In the genomic region with DNA sequence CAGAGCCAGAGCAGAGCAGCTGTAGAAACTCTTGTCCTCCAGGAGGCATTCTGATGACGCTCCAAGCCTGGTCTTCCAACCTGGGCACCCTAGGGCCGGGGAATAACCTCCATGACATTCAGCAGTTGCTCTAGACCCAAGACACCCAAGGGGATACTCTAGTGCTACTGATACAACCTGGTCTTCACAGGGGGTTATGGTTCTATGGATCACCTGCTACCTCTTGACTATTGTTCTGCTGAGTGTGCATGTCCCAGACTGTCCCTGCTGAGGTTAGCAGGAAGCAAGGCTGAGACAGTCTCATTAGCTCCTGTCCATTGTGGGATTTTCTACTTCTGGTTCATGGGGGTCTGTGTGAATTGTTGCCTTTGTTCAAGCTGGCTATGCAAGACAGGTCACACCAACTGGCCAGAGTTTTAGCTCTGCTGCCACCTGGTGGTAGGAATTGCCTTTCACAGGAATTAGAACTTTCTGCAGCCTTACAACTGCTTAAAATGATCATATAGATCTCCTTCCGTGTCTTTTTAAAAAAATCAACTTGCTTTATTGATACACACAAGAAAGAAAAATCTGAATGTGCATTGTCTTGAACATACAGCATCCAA, we compare ENCODE assay signal across 8 mouse cellular contexts. TPM values are rescaled to one million over a fixed set of nuclear protein-coding genes. Genes with fewer than 3 reads are reported as not detected.
A peak's percentile ranks its signal among the peaks of the same experiment; 100 is the strongest.
DNase-seq lines count a peak whose midpoint lies in the region; ATAC-seq and TF ChIP-seq lines count a peak whose summit lies in the region.

No protein-coding gene starts in this region.

- no peak for TF ChIP-seq POLR2A in kidney, adult 2 months (IDR thresholded peaks at IDR 0.05; ENCODE audit: low read depth, low read length)

- intact Hi-C loops in heart, postnatal 25 days (cut with DNase I), result loop anchor here (5.0 kb wide), 1 partner anchor 212 kb away; no protein-coding TSS in a partner anchor
- intact Hi-C loops in gastrocnemius, adult 2 months (cut with DNase I), result no loop called here

- peak; percentile 84 for ATAC-seq in midbrain, postnatal 0 days (ENCODE audit: low FRiP score)

- peak; percentile 90 for TF ChIP-seq CTCF in gastrocnemius, adult 2 months (IDR thresholded peaks at IDR 0.05)
- TF ChIP-seq CTCF in kidney, adult 2 months (conservative IDR thresholded peaks at IDR 0.05; ENCODE audit: insufficient read depth, insufficient read length, low read depth, low read length), result peak; percentile 82
- peak; percentile 93 for TF ChIP-seq CTCF in midbrain, postnatal 0 days (IDR thresholded peaks at IDR 0.05)

- no peak overlapping the region for H3K9ac ChIP-seq in midbrain, postnatal 0 days (replicated peaks; ENCODE audit: low read length, poor library complexity, severe bottlenecking)

- no peaks in the 10 kb centered on the region for H3K36me3 ChIP-seq in kidney, adult 2 months (ENCODE audit: control insufficient read depth, insufficient read depth, low read length)
- H3K36me3 ChIP-seq in limb, embryonic 10.5 days, result no peaks in the 10 kb centered on the region
- no peaks in the 10 kb centered on the region for H3K36me3 ChIP-seq in midbrain, postnatal 0 days (ENCODE audit: insufficient read depth, low read length)

- H3K27ac ChIP-seq in gastrocnemius, adult 2 months, result no peak overlapping the region
- no peak overlapping the region for H3K27ac ChIP-seq in kidney, adult 2 months (ENCODE audit: insufficient read depth, low read depth, low read length)
- no peak overlapping the region for H3K27ac ChIP-seq in limb, embryonic 10.5 days
- H3K27ac ChIP-seq in midbrain, postnatal 0 days (ENCODE audit: low read depth, low read length), result no peak overlapping the region

- H3K4me1 ChIP-seq in kidney, adult 2 months (ENCODE audit: control insufficient read depth, insufficient read depth, low read length), result no peaks in the 10 kb centered on the region
- no peaks in the 10 kb centered on the region for H3K4me1 ChIP-seq in limb, embryonic 10.5 days
- no peaks in the 10 kb centered on the region for H3K4me1 ChIP-seq in midbrain, postnatal 0 days (ENCODE audit: insufficient read depth, low read length)

- no peak overlapping the region for H3K4me2 ChIP-seq in midbrain, postnatal 0 days (ENCODE audit: low read depth, low read length, poor library complexity, severe bottlenecking)

- 47% methylated on average over 3 of the region's 3 CpGs for WGBS in kidney, adult 2 months
- WGBS in limb, embryonic 10.5 days, result 55% methylated on average over 3 of the region's 3 CpGs
- 51% methylated on average over 3 of the region's 3 CpGs for WGBS in midbrain, postnatal 0 days

- H3K4me3 ChIP-seq in gastrocnemius, adult 2 months, result no peak overlapping the region
- H3K4me3 ChIP-seq in kidney, adult 2 months (ENCODE audit: insufficient read depth, low read depth, low read length), result no peak overlapping the region
- no peak overlapping the region for H3K4me3 ChIP-seq in limb, embryonic 10.5 days
- no peak overlapping the region for H3K4me3 ChIP-seq in midbrain, postnatal 0 days (ENCODE audit: low read depth, low read length)

- H3K27me3 ChIP-seq in kidney, adult 2 months (replicated peaks; ENCODE audit: control insufficient read depth, insufficient read depth, low read length), result no peaks in the 10 kb centered on the region
- no peaks in the 10 kb centered on the region for H3K27me3 ChIP-seq in limb, embryonic 10.5 days (ENCODE audit: low read depth, poor library complexity, severe bottlenecking)
- H3K27me3 ChIP-seq in midbrain, postnatal 0 days (ENCODE audit: insufficient read depth, low read length), result no peaks in the 10 kb centered on the region

- peak; percentile 4 to 47 for DNase-seq in heart, adult 9 months (ENCODE audit: low spot score in 2 of 2)
- DNase-seq in heart, postnatal 25 days (ENCODE audit: low spot score), result no peak
- DNase-seq in cerebellum, postnatal 14 days, result peak; percentile 93 to 94
- DNase-seq in gastrocnemius, adult 2 months, result peak; percentile 66
- DNase-seq in kidney, adult 2 months, result peak; percentile 71
- DNase-seq in limb, embryonic 10.5 days (ENCODE audit: low spot score), result peak; percentile 87
- peak; percentile 93 for DNase-seq in midbrain, postnatal 0 days (ENCODE audit: low spot score)
- peak; percentile 58 to 85 for DNase-seq in spleen, postnatal 4 days (ENCODE audit: low spot score in 2 of 2)

- no peaks in the 10 kb centered on the region for H3K9me3 ChIP-seq in limb, embryonic 10.5 days (replicated peaks)
- H3K9me3 ChIP-seq in midbrain, postnatal 0 days (ENCODE audit: low read length), result no peaks in the 10 kb centered on the region

RNA-seq across cellular contexts. Expression of a gene that starts 30.8 kb away (rescaled TPM):
- total RNA-seq in heart, postnatal 25 days (2021), result 10 to 100 TPM; 21.2 to 28.0 TPM
- 10 to 100 TPM; 12.9 to 17.5 TPM for total RNA-seq in gastrocnemius, adult 2 months (2021)
- polyA plus RNA-seq in kidney, adult 2 months (2012; rRNA removed), result 82.4 and 87.7 TPM in 2 replicates
- polyA plus RNA-seq in limb, embryonic 10.5 days (2016; fragmentation: Nextera tagmentation; extraction: Ambion mirVana), result 38.9 and 50.1 TPM in 2 replicates
- total RNA-seq in midbrain, postnatal 0 days (2014; rRNA removed), result 56.5 and 59.3 TPM in 2 replicates
- polyA plus RNA-seq in midbrain, postnatal 0 days (2015; fragmentation: Nextera tagmentation; extraction: Ambion mirVana), result 57.6 and 62.2 TPM in 2 replicates

RNA-seq across cellular contexts. Expression of a gene that starts 51.2 kb away (rescaled TPM):
- total RNA-seq in heart, postnatal 25 days (2021), result under 1 TPM; 0.08 to 0.11 TPM
- total RNA-seq in gastrocnemius, adult 2 months (2021), result under 1 TPM in 1 of 2 experiments, not detected in 1; 0.08 TPM
- 0.02 and 0.04 TPM in 2 replicates for polyA plus RNA-seq in kidney, adult 2 months (2012; rRNA removed)
- 0.25 and 0.26 TPM in 2 replicates for polyA plus RNA-seq in limb, embryonic 10.5 days (2016; fragmentation: Nextera tagmentation; extraction: Ambion mirVana)
- total RNA-seq in midbrain, postnatal 0 days (2014; rRNA removed), result 17.3 and 17.7 TPM in 2 replicates
- 3.1 and 3.5 TPM in 2 replicates for polyA plus RNA-seq in midbrain, postnatal 0 days (2015; fragmentation: Nextera tagmentation; extraction: Ambion mirVana)

Comparison
In these comparisons a context has a peak if more than half of its experiments do, and no peak if none do; other contexts are left out.
1. RNA of a gene that starts 51.2 kb away (total RNA-seq): 17.3 to 17.7 TPM in midbrain, postnatal 0 days; 0.08 to 0.11 TPM in heart, postnatal 25 days and 0.08 TPM in gastrocnemius, adult 2 months; every median in the first group is over 10 times any median in the second.
2. Peak in every context shown above with its lines, with median percentiles within 50 percentile points of each other: CTCF ChIP-seq.